Mouse (Mus musculus): ENCODE measurements around the gene Sdad1. TPM values are rescaled to one million over a fixed set of nuclear protein-coding genes. Genes with fewer than 3 reads are reported as not detected.
"Not testable (repeated sequence)": the region's sequence is repeated elsewhere in the genome, so short reads cannot be mapped to it uniquely, and the experiment has no call there.

Gene Sdad1
- 51.6 and 66.7 TPM in 2 replicates for total RNA-seq (2014; fragmentation: Nextera tagmentation)
- total RNA-seq (2017): 91.7 and 93.5 TPM in 2 replicates

GRCm38 (mm10) chr5:92309681-92310511 is at the start of gene Sdad1:
Gene Sdad1 (minus strand): TSS chr5:92310479.
- ATAC-seq (replicated peaks; ENCODE audit: low FRiP score, low TSS enrichment, poor library complexity, severe bottlenecking): peak; percentile 91

GRCm38 (mm10) chr5:92358767-92359455 is 48.6 kb upstream of the Sdad1 start:
- ATAC-seq (replicated peaks; ENCODE audit: low FRiP score, low TSS enrichment, poor library complexity, severe bottlenecking): no peak

- ATAC-seq (replicated peaks; ENCODE audit: low FRiP score, low TSS enrichment, poor library complexity, severe bottlenecking): peak; percentile 58; the same call in 1 of the 2 replicates
Measured at GRCm38 (mm10) chr5:92358033-92358432, 47.8 kb upstream of the Sdad1 start.

DNA sequence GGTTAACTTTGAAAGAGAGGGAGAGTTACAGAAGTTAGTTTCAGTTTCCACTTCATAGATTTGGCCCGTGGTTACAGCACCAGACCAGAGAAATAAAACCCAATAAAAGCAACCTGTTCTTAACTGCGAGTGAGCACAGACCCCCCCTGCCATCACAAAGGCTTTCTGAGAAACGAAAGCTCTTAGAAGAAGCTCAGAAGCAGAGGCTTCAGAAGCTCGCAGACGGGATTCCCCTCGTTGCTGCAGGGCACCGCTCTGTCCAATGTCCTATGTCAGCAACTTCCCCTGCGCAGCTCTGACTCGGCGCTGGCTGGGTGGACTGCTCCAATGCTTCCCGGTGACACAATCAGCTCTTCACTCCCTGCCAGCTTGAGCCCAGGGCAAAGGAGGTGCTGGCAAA is 43.2 kb upstream of the Sdad1 start:
- peak; percentile 80 for ATAC-seq (replicated peaks; ENCODE audit: low FRiP score, low TSS enrichment, poor library complexity, severe bottlenecking)

DNA sequence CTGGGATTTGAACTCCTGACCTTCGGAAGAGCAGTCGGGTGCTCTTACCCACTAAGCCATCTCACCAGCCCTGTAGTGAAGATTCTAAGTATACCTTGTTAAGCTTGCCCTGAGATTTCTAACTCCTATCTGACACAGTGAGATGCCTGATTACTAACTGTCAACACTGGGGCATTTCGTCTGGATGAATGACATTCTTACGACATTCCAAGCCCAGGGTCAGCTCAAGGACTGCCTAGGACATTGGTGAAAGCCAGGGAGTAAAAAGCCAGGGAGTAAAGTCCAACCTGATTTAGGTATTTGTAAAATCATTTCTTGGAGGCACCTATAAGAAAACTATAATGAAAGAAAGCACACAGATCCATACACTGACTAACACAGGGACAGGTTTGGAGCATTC is 42.4 kb upstream of the Sdad1 start:
- not testable (repeated sequence) for ATAC-seq (replicated peaks; ENCODE audit: low FRiP score, low TSS enrichment, poor library complexity, severe bottlenecking)

GRCm38 (mm10) chr5:92349731-92350130 is 39.5 kb upstream of the Sdad1 start:
- ATAC-seq (replicated peaks; ENCODE audit: low FRiP score, low TSS enrichment, poor library complexity, severe bottlenecking): no peak

DNA sequence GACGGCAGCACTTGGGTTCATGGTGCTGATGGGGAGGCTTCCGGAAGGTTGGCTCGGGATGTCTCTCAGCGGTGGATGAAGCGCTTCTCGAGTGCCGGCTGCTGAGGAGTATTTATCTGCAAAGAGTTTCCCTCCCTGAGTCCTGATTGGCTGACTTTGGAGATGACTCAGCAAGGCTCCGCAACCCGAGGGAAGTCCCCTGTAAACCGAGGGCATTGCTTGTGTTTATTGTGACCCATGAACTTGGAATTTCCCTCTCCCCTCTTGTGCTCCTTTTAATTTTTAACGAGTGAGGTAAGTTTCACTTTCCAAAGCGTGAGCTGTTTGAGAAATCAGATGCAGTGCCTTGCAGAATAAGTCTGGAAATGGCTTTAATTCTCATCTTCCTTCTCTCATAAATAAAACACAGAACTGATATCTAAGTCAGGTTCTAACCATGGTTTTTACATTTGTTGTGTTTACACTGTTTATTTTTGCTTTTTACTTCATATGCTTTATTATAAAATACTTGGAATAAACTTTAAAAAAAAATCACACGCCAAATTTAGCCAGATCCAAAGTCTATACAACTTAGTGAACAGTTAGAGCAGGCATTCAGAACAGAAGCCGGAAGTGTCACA is 38.6 kb upstream of the Sdad1 start, which contains the start of gene Cxcl10:
TSS of gene Cxcl10 (minus strand) at position 96 of the 620 bp plus-strand sequence.
- ATAC-seq (replicated peaks; ENCODE audit: low FRiP score, low TSS enrichment, poor library complexity, severe bottlenecking): peak; percentile 93

GRCm38 (mm10) chr5:92345006-92345405 is 34.7 kb upstream of the Sdad1 start:
- no peak for ATAC-seq (replicated peaks; ENCODE audit: low FRiP score, low TSS enrichment, poor library complexity, severe bottlenecking)

DNA sequence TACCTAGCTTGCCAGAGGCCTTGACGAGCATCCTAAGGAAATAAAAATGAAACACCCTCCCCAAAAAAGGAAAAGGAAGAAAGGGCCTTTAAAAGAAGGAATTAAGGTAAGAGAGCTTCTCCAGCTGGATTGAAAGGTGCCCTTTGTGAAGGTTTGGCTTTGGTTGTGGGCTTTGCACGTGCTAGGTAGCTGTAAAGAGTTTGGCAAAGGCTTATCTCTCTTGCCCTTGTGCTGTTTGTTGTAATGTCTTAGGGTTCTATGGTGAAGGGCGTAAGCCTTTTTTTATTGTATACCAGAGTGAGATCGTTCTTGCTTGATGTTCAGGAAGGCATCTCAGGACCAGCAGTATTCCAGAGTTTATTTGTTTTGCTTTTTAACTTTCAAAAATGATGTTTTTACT is 30.3 kb upstream of the Sdad1 start:
- ATAC-seq (replicated peaks; ENCODE audit: low FRiP score, low TSS enrichment, poor library complexity, severe bottlenecking): peak; percentile 65; the same call in 1 of the 2 replicates

- no peak for ATAC-seq (replicated peaks; ENCODE audit: low FRiP score, low TSS enrichment, poor library complexity, severe bottlenecking)
Measured at GRCm38 (mm10) chr5:92336743-92337142, 26.5 kb upstream of the Sdad1 start.

GRCm38 (mm10) chr5:92332359-92332840 is 22.1 kb upstream of the Sdad1 start:
- ATAC-seq (replicated peaks; ENCODE audit: low FRiP score, low TSS enrichment, poor library complexity, severe bottlenecking): peak; percentile 58

- peak; percentile 36 for ATAC-seq (replicated peaks; ENCODE audit: low FRiP score, low TSS enrichment, poor library complexity, severe bottlenecking)
Measured at GRCm38 (mm10) chr5:92331635-92332338, 21.5 kb upstream of the Sdad1 start, which contains the start of gene Art3. Gene Art3 (plus strand): TSS chr5:92331827.

GRCm38 (mm10) chr5:92331122-92331521 is 20.8 kb upstream of the Sdad1 start:
- ATAC-seq (replicated peaks; ENCODE audit: low FRiP score, low TSS enrichment, poor library complexity, severe bottlenecking): no peak

- ATAC-seq (replicated peaks; ENCODE audit: low FRiP score, low TSS enrichment, poor library complexity, severe bottlenecking): no peak
Measured at GRCm38 (mm10) chr5:92327929-92328328, 17.6 kb upstream of the Sdad1 start, which contains the start of gene Cxcl9. Gene Cxcl9 (minus strand): TSS chr5:92328079.

DNA sequence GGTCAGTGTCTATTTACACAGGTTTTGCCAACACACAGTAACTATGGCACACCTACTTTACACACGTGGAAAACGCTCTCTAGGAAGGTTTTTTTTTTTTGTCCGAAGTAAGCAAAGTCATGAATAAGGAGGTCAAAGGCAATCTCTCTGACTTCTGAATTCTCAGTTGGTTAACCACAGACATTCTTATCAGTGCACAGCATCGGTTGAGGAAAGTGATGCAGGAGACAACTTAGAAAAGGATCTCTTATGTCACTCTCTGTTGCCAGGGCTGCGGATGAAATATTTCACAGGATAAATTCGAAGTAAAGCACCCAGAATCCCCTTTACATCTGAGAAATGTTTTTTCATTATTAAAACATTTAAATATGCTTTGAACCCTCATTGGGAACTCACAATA is 17.1 kb upstream of the Sdad1 start:
- no peak; the same call in 1 of the 2 replicates for ATAC-seq (replicated peaks; ENCODE audit: low FRiP score, low TSS enrichment, poor library complexity, severe bottlenecking)

DNA sequence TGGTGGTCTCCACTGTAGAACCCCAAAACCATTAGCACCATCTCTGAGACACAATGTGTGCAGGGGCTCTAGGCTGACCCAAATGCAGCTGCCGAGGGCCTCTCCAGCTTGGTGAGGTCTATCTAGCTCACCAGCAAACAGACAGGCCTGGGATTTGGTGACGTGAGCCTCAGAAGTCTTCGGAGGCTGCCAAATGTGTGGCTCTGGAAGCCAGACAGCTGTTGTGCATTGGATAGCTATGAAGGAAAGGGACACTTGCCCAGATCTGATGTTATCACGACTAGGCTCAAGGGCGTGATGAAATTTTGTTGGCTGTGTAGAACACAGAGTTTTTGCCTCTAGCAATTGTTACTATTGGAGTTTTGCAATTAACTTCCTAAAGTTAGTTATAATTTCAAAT is 13.0 kb upstream of the Sdad1 start:
- ATAC-seq (replicated peaks; ENCODE audit: low FRiP score, low TSS enrichment, poor library complexity, severe bottlenecking): peak; percentile 60

DNA sequence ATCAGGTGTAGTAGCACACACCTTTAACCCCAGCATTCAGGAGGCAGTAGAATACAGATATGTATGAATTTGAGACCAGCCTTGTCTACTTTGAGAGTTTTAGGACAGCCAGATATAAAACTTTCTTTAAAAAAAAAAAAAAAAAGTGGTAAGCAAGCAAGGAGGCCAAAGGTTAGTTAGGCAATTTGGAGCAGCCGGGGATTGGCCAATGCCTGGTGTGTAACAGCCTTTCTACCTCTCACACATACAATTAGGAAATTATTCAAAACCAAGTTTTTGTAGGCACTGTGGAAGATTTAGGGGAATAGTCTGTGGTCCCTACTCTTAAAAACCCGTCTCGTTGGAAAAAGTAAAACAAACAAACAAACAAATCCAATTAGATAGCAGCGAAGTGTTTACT is 12.3 kb upstream of the Sdad1 start:
- no peak for ATAC-seq (replicated peaks; ENCODE audit: low FRiP score, low TSS enrichment, poor library complexity, severe bottlenecking)

DNA sequence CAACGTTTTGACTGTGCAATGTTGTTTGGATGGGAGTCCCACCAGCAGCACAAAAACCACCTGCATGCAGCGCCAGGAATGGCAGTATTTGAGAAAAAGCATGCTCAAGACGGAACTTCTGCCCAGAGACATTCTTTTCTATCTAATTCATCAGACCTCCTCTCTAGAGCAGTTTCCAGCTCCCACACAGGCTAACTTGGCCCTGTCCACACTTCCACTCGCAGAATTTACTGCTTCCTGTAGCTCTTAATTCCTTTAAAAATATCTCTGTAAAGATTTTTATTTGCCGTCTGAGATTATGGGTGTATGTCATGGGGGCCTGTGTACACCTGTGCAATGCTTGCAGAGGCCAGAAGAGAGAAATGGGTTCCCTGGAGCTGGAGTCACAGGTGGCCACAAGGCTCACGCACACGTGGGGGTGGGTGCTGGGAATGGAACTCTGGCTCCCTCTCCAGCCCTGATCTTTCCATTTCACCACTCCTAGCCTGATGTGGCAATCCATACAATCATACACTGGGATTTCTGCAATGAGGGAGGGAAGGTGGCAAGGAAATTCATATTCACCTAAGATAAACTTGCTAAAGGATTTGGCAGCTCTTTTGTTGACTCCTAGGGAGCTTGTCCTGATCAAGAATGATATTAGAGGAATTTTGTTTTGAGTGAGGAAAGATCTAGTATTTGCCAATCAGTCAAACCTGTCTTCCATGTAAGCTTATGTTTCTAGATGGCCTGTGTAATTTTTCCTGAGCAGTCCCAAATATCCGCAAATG is 11.5 kb upstream of the Sdad1 start:
- no peak for ATAC-seq (replicated peaks; ENCODE audit: low FRiP score, low TSS enrichment, poor library complexity, severe bottlenecking)

Data from megakaryocyte-erythroid progenitor cell, adult 5-6 weeks (primary cell).